Mouse (Mus musculus) intestine, embryonic 16.5 days (tissue): ENCODE data around the gene Zfyve27. TPM values are rescaled to one million over a fixed set of nuclear protein-coding genes. Genes with fewer than 3 reads are reported as not detected.

Experiments
- ATAC-seq: fragments of 200-750 bp; cut with Nextera tagmentation; 2 replicates; pipeline ENCODE4 v1.8.0; 2017; ENCODE audit warnings: moderate TSS enrichment, moderate library complexity
- H3K27ac ChIP-seq: fragments of 300-500 bp; sonication (generic); 2 replicates; pipeline ENCODE4 v1.5.1; 2014; ENCODE audit warnings: mild to moderate bottlenecking, low read length
- H3K27me3 ChIP-seq: fragments of 300-500 bp; sonication (generic); replicated peaks from 2 replicates; pipeline ENCODE4 v1.6.1; 2014; ENCODE audit warnings: low read length, control low read depth, mixed read lengths; ENCODE audit not compliant: control insufficient read depth, insufficient read depth
- H3K36me3 ChIP-seq: fragments of 300-500 bp; sonication (generic); 2 replicates; pipeline ENCODE4 v1.6.1; 2014; ENCODE audit warnings: low read length, control low read depth; ENCODE audit not compliant: control insufficient read depth, insufficient read depth
- H3K4me1 ChIP-seq: fragments of 300-500 bp; sonication (generic); 2 replicates; pipeline ENCODE4 v1.6.1; 2014; ENCODE audit warnings: low read length, control low read depth, mixed read lengths; ENCODE audit not compliant: control insufficient read depth, insufficient read depth
- H3K4me2 ChIP-seq: fragments of 300-500 bp; sonication (generic); 2 replicates; pipeline ENCODE4 v1.6.1; 2014; ENCODE audit warnings: low read depth, low read length, control low read depth
- H3K4me3 ChIP-seq: fragments of 300-500 bp; sonication (generic); 2 replicates; pipeline ENCODE4 v1.5.1; 2014; ENCODE audit warnings: mild to moderate bottlenecking, low read length
- H3K9ac ChIP-seq: fragments of 300-500 bp; sonication (generic); 2 replicates; pipeline ENCODE4 v1.6.1; 2014; ENCODE audit warnings: low read depth, low read length
- H3K9me3 ChIP-seq: fragments of 300-500 bp; sonication (generic); 2 replicates; pipeline ENCODE4 v1.6.1; 2016; ENCODE audit warnings: low read length, control low read depth; ENCODE audit not compliant: control insufficient read depth
- WGBS: fragments of 180-500 bp; shearing (Covaris S2); extraction: QIAGEN DNeasy Blood & Tissue Kit; methylation state at CpG from one replicate; pipeline ENCODE4 v1.1.7; 2014; 5-methylcytosine and 5-hydroxymethylcytosine counted together
- polyA plus RNA-seq: library from polyadenylated mRNA; unstranded; fragments of >200 nt; fragmentation: Nextera tagmentation; extraction: Ambion mirVana; gene quantifications from 2 replicates; pipeline ENCODE4 v1.2.1, GENCODE M21; 2015

Zfyve27 gene
- polyA plus RNA-seq, 1 experiment from 2014 or later = 19.0 TPM

- Histone ChIP-seq H3K9ac (no peak overlapping the region), H3K4me1 (peaks cover 5% of the 10 kb centered on the region; the same call in 1 of the 2 replicates), H3K36me3 (peaks cover 3% of the 10 kb centered on the region), H3K4me2 (no peak overlapping the region), H3K4me3 (no peak overlapping the region), H3K27me3 (peaks cover 16% of the 10 kb centered on the region), H3K27ac (no peak overlapping the region), H3K9me3 (no peaks in the 10 kb centered on the region)
- WGBS = 63% methylated on average over 4 of the region's 4 CpGs
- no peak for ATAC-seq
These were observed 32.6 kb downstream of the Zfyve27 start for GRCm38 (mm10) chr19:42196378-42196777.

GRCm38 (mm10) chr19:42197066-42197465, 33.3 kb downstream of the Zfyve27 start:
- Histone ChIP-seq H3K9me3 (no peaks in the 10 kb centered on the region), H3K36me3 (no peaks in the 10 kb centered on the region), H3K27me3 (peaks cover 23% of the 10 kb centered on the region), H3K27ac (no peak overlapping the region), H3K4me1 (peaks cover 10% of the 10 kb centered on the region), H3K4me3 (no peak overlapping the region), H3K4me2 (no peak overlapping the region), H3K9ac (no peak overlapping the region)
- ATAC-seq = no peak
- WGBS = 62% methylated on average over 4 of the region's 4 CpGs

- no peaks in the 10 kb centered on the region for H3K36me3 ChIP-seq
- no peak overlapping the region for H3K4me3 ChIP-seq
- no peaks in the 10 kb centered on the region for H3K9me3 ChIP-seq
- H3K27ac ChIP-seq = no peak overlapping the region
- no peak overlapping the region for H3K9ac ChIP-seq
- WGBS = 47% methylated on average over 11 of the region's 11 CpGs
- H3K27me3 ChIP-seq = peaks cover 32% of the 10 kb centered on the region
- peaks cover 13% of the 10 kb centered on the region for H3K4me1 ChIP-seq
- no peak overlapping the region for H3K4me2 ChIP-seq
- ATAC-seq = no peak
These were observed 34.3 kb downstream of the Zfyve27 start for GRCm38 (mm10) chr19:42198026-42198425.

GRCm38 (mm10) chr19:42201696-42202381, 38.1 kb downstream of the Zfyve27 start, which contains the start of gene Sfrp5:
Sfrp5 (minus strand) TSS chr19:42202252.
- Histone ChIP-seq H3K27me3 (peaks cover 34% of the 10 kb centered on the region), H3K9me3 (no peaks in the 10 kb centered on the region), H3K4me3 (peak within 1 kb of the TSS; percentile 31), H3K4me2 (peak within 1 kb of the TSS; percentile 48), H3K9ac (no peak within 1 kb of the TSS; the same call in 1 of the 2 replicates), H3K4me1 (peaks cover 13% of the 10 kb centered on the region), H3K27ac (no peak within 1 kb of the TSS), H3K36me3 (no peaks in the 10 kb centered on the region)
- WGBS = under 1% methylated on average over 59 of the region's 60 CpGs
- ATAC-seq = peak; percentile 46; the same call in 1 of the 2 replicates

GRCm38 (mm10) chr19:42202467-42202866, 38.7 kb downstream of the Zfyve27 start:
- no peak overlapping the region for H3K27ac ChIP-seq

GRCm38 (mm10) chr19:42204306-42204705, 40.6 kb downstream of the Zfyve27 start:
- H3K4me3 ChIP-seq = no peak overlapping the region
- H3K4me1 ChIP-seq = peaks cover 9% of the 10 kb centered on the region
- no peak overlapping the region for H3K4me2 ChIP-seq
- no peaks in the 10 kb centered on the region for H3K36me3 ChIP-seq
- no peak overlapping the region for H3K27ac ChIP-seq
- H3K9ac ChIP-seq = no peak overlapping the region
- H3K27me3 ChIP-seq = peaks cover 31% of the 10 kb centered on the region
- ATAC-seq = no peak
- no peaks in the 10 kb centered on the region for H3K9me3 ChIP-seq
- WGBS = 82% methylated on average over 4 of the region's 4 CpGs

More at GRCm38 (mm10) chr19:42202467-42202866, 38.7 kb downstream of the Zfyve27 start:
- peak overlapping the region; percentile 48; the same call in 1 of the 2 replicates for H3K4me2 ChIP-seq
- ATAC-seq = no peak
- H3K9me3 ChIP-seq = no peaks in the 10 kb centered on the region
- 42% methylated on average over 8 of the region's 8 CpGs for WGBS
- H3K27me3 ChIP-seq = peaks cover 34% of the 10 kb centered on the region
- H3K4me3 ChIP-seq = peak overlapping the region; percentile 31
- no peak overlapping the region for H3K9ac ChIP-seq
- no peaks in the 10 kb centered on the region for H3K36me3 ChIP-seq
- peaks cover 13% of the 10 kb centered on the region for H3K4me1 ChIP-seq

GRCm38 (mm10) chr19:42205201-42205600, 41.5 kb downstream of the Zfyve27 start:
- Histone ChIP-seq H3K36me3 (no peaks in the 10 kb centered on the region), H3K9me3 (no peaks in the 10 kb centered on the region), H3K4me3 (no peak overlapping the region), H3K9ac (no peak overlapping the region), H3K27ac (no peak overlapping the region), H3K4me1 (peaks cover 15% of the 10 kb centered on the region), H3K27me3 (peaks cover 30% of the 10 kb centered on the region), H3K4me2 (no peak overlapping the region)
- 77% methylated on average over 8 of the region's 8 CpGs for WGBS
- ATAC-seq = no peak

GRCm38 (mm10) chr19:42209485-42209884, 45.7 kb downstream of the Zfyve27 start:
- Histone ChIP-seq H3K4me1 (peaks cover 7% of the 10 kb centered on the region), H3K4me3 (no peak overlapping the region), H3K9me3 (no peaks in the 10 kb centered on the region), H3K27me3 (no peaks in the 10 kb centered on the region), H3K9ac (no peak overlapping the region), H3K4me2 (no peak overlapping the region), H3K36me3 (no peaks in the 10 kb centered on the region), H3K27ac (no peak overlapping the region)
- peak; percentile 68 for ATAC-seq
- WGBS = 52% methylated on average over 7 of the region's 7 CpGs

GRCm38 (mm10) chr19:42209976-42210375, 46.2 kb downstream of the Zfyve27 start:
- Histone ChIP-seq H3K4me1 (peaks cover 7% of the 10 kb centered on the region), H3K27me3 (no peaks in the 10 kb centered on the region), H3K4me3 (no peak overlapping the region), H3K9ac (no peak overlapping the region), H3K36me3 (no peaks in the 10 kb centered on the region), H3K27ac (no peak overlapping the region), H3K4me2 (no peak overlapping the region), H3K9me3 (no peaks in the 10 kb centered on the region)
- ATAC-seq = no peak
- 57% methylated on average over 6 of the region's 6 CpGs for WGBS
